Mouse (Mus musculus) limb, embryonic 12.5 days (tissue): ENCODE results near the gene Kcnk2. TPM values are rescaled to one million over a fixed set of nuclear protein-coding genes. Genes with fewer than 3 reads are reported as not detected.

Experiments
- ATAC-seq: fragments of 200-750 bp; cut with Nextera tagmentation; 2 replicates; pipeline ENCODE4 v1.8.0; 2017; ENCODE audit warnings: low read depth, moderate TSS enrichment; ENCODE audit not compliant: insufficient number of reproducible peaks, insufficient read depth, low FRiP score, low TSS enrichment
- H3K27ac ChIP-seq: fragments of 300-500 bp; sonication (generic); 2 replicates; pipeline ENCODE4 v1.5.1; 2016; ENCODE audit warnings: mild to moderate bottlenecking, moderate library complexity
- H3K27me3 ChIP-seq: fragments of 300-500 bp; sonication (generic); 2 replicates; pipeline ENCODE4 v1.6.1; 2016; ENCODE audit warnings: mild to moderate bottlenecking, moderate library complexity
- H3K36me3 ChIP-seq: fragments of 300-500 bp; sonication (generic); 2 replicates; pipeline ENCODE4 v1.6.1; 2016; ENCODE audit warnings: mild to moderate bottlenecking, moderate library complexity
- H3K4me1 ChIP-seq: fragments of 300-500 bp; sonication (generic); replicated peaks from 2 replicates; pipeline ENCODE4 v1.6.1; 2016
- H3K4me2 ChIP-seq: fragments of 300-500 bp; sonication (generic); 2 replicates; pipeline ENCODE4 v1.6.1; 2016; ENCODE audit warnings: mild to moderate bottlenecking, moderate library complexity
- H3K4me3 ChIP-seq: fragments of 300-500 bp; sonication (generic); replicated peaks from 2 replicates; pipeline ENCODE4 v1.5.1; 2016; ENCODE audit warnings: mild to moderate bottlenecking
- H3K9ac ChIP-seq: fragments of 300-500 bp; sonication (generic); replicated peaks from 2 replicates; pipeline ENCODE4 v1.6.1; 2016; ENCODE audit warnings: mild to moderate bottlenecking, moderate library complexity
- H3K9me3 ChIP-seq: fragments of 300-500 bp; sonication (generic); 2 replicates; pipeline ENCODE4 v1.6.1; 2016; ENCODE audit warnings: mild to moderate bottlenecking, moderate library complexity
- WGBS: fragments of 180-500 bp; shearing (Covaris S2); methylation state at CpG from one replicate; pipeline ENCODE4 v1.1.7; 2016; 5-methylcytosine and 5-hydroxymethylcytosine counted together
- polyA plus RNA-seq: library from polyadenylated mRNA; unstranded; fragments of >200 nt; fragmentation: Nextera tagmentation; extraction: Ambion mirVana; gene quantifications from 2 replicates; pipeline ENCODE4 v1.2.1, GENCODE M21; 2016

Kcnk2 gene
- polyA plus RNA-seq, 1 experiment from 2014 or later, result 3.9 TPM

DNA sequence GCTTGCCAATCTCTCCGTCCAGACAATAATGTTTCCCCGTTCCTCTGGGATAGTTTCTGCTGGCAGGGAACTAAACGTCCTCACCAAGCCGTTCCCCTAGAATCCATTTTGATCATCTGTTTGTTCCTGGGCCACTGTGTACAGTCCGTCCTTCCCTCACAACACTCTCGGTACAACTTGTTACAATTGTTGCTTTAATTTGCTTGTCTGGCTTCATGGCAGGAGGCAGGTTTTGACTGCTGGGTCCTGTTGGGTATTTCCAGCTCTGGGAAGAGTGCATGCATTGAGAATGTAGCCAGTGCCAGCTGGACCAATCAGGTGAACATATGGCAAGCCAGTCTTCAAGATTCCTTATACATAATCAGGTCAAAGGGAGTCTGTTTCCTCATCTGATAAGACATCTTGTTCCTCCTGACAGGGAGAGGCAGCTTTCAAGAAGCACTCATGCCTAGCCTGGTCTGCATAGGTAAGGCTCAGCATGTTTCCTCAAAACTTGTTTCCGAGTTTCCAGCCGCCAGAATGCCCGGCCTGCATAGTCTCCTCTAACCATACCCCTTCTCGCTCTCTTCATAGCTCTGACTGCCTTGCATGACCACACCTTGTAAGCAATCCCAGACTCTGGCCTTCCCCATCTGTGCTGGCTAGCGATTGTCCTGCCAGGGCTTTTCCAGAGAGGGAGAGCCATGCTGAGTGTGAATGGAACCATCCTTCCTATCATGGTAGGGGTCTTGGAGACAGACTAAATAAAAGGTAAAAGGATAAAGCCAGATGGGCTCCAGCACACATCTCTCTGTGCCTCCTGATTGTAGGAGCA, 184.1 kb downstream of the Kcnk2 start:
- WGBS, result 88% methylated on average over 11 of the region's 11 CpGs
- ATAC-seq, result no peak

DNA sequence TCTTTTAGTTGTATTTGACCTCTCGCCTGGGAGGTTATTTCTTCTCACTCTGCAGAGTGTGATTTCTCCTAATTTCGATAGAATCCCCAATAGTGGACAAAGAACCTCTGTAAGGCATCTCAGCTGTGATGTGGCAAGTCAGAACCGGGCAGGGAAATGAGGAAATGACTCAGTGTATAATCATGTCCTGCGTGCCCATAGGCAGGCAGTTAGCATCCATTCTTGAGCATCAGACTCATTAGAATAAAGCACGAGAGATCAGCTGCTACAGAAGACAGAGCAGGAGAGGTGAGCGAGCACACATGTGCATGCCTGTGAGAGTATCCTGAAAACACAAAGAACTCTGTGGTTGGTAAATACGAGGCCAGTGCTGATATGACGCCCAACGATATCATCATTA, 186.9 kb downstream of the Kcnk2 start:
- no peak overlapping the region for H3K4me3 ChIP-seq
- H3K4me2 ChIP-seq, result no peak overlapping the region
- no peak overlapping the region for H3K27ac ChIP-seq
- no peaks in the 10 kb centered on the region for H3K27me3 ChIP-seq
- peaks cover 4% of the 10 kb centered on the region for H3K9me3 ChIP-seq
- 79% methylated on average over 9 of the region's 9 CpGs for WGBS
- ATAC-seq, result no peak
- no peak overlapping the region for H3K9ac ChIP-seq
- no peaks in the 10 kb centered on the region for H3K36me3 ChIP-seq
- H3K4me1 ChIP-seq, result no peaks in the 10 kb centered on the region

More for the DNA sequence above, 184.1 kb downstream of the Kcnk2 start:
- no peak overlapping the region for H3K4me2 ChIP-seq
- no peaks in the 10 kb centered on the region for H3K9me3 ChIP-seq
- no peak overlapping the region for H3K27ac ChIP-seq
- H3K4me3 ChIP-seq, result no peak overlapping the region
- H3K9ac ChIP-seq, result no peak overlapping the region
- no peaks in the 10 kb centered on the region for H3K27me3 ChIP-seq
- H3K4me1 ChIP-seq, result no peaks in the 10 kb centered on the region
- H3K36me3 ChIP-seq, result no peaks in the 10 kb centered on the region

DNA sequence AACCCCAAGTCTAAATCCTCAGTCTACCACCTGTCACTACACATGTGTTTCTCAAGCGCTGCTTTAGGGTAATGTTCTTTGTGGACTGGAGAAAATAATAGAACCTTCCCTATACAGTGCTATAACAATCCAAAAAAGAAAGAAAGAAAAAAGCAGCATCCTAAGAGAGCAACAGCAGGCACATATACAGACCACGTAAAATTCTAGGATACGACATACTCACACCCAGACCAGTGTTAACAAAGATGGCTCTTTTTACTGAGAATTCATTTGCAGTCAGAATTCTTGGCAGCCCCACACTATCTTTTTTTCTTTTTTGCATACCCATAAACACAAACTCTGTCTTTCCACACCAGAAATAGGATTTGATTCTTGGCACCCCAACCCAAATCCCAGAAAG, 187.6 kb downstream of the Kcnk2 start:
- Histone ChIP-seq H3K4me2 (no peak overlapping the region), H3K36me3 (no peaks in the 10 kb centered on the region), H3K4me3 (no peak overlapping the region), H3K9me3 (peaks cover 4% of the 10 kb centered on the region), H3K27ac (no peak overlapping the region), H3K27me3 (no peaks in the 10 kb centered on the region), H3K9ac (no peak overlapping the region), H3K4me1 (no peaks in the 10 kb centered on the region)
- no peak for ATAC-seq
- WGBS, result 85% methylated on average over 3 of the region's 3 CpGs

DNA sequence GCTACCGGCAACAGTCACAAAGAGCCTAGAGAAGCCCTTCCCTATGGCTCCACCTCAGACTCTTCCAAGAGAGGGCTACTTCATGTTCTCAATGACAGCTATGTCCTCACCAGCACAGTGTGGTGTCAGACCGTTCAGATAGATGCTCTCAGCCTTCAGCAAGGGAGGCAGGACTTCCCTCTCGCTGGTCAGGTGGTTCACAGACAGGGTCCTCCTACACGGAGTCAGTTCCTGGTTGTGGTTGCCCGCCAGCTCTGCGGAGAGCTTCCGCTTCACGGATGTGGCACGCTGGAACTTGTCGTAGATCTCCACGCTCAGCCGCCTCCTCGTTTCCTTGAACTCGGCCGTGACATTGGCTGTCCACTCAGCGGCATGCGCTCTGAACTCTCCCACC, 192.4 kb downstream of the Kcnk2 start:
- no peak for ATAC-seq
- 94% methylated on average over 17 of the region's 17 CpGs for WGBS
- H3K4me3 ChIP-seq, result no peak overlapping the region
- H3K4me1 ChIP-seq, result no peaks in the 10 kb centered on the region
- H3K9ac ChIP-seq, result no peak overlapping the region
- no peaks in the 10 kb centered on the region for H3K36me3 ChIP-seq
- no peaks in the 10 kb centered on the region for H3K27me3 ChIP-seq
- H3K4me2 ChIP-seq, result no peak overlapping the region
- H3K9me3 ChIP-seq, result peaks cover 4% of the 10 kb centered on the region
- H3K27ac ChIP-seq, result no peak overlapping the region

DNA sequence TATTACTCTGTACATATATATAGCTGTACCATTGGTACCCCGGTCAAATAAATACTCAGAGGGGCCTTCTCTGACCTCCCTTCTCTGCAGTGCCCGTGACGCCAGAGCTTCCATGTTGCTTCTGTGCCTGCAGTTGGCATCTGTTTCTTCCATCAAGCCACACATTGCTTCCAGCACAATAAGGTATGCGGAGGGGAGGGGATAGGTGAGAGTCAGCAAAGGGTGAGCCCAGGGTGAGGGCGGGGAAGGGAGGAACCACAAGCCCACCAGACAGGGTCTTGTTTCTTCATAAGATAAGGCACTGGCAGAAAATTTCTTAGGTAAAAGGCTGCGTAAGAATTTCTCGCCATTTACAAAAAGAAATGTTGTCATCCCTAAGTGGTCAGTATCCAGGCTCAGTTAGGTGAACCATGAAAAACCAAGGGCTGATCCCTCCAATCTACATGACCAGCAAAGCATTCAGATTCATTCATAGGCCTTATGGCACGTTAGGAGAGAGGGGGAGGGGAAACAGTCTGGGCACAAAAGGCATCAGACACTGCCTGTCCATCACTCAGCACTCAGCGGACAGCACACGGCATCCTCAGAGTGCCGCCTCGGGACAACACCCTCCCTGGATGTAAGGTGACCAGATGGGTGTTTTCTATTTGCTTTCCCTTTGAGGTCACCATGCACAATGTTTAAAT, 192.9 kb downstream of the Kcnk2 start:
- no peak overlapping the region for H3K4me3 ChIP-seq
- no peaks in the 10 kb centered on the region for H3K27me3 ChIP-seq
- H3K9me3 ChIP-seq, result peaks cover 4% of the 10 kb centered on the region
- no peak for ATAC-seq
- no peak overlapping the region for H3K4me2 ChIP-seq
- no peaks in the 10 kb centered on the region for H3K4me1 ChIP-seq
- H3K36me3 ChIP-seq, result no peaks in the 10 kb centered on the region
- no peak overlapping the region for H3K9ac ChIP-seq
- H3K27ac ChIP-seq, result no peak overlapping the region
- 83% methylated on average over 12 of the region's 12 CpGs for WGBS

DNA sequence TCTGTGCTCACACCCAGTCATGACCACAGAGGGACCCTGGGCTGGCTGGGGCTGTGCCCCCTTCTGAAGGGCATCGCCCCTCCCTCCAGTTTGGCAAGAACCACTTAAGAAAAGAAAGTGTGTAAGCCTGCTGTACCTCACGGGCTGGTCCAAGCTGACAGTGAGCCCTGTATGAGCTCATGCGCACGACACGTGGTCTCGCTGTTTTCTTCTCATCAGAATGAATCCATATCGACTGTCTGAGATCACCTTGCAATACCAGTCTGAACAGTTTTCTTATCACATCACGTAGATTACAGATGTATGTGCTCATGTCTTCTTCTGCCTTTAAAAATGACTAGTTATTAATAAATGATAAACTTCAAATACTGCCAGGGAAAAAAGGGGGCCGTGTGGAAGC, 193.5 kb downstream of the Kcnk2 start:
- no peak overlapping the region for H3K27ac ChIP-seq

DNA sequence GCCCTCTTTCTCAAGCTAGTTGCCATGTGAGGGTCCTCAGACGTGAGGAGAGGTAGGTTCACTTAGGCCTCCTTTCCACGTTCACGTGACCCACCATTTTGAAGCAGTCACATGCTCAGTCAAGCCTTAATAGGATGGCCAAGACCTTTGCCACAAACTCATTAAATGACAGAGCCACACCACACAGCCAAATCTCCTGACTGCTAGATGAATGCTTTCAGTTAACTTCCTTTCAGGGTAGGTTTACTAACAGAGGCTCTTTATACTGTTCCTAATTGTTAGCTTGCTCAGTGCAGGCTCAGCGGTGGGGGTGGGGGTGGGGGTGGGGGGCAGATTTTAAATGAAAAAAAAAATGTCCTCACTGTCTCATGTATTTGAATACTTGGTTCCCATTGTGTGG, 206.3 kb downstream of the Kcnk2 start:
- no peak overlapping the region for H3K27ac ChIP-seq
- H3K4me3 ChIP-seq, result no peak overlapping the region
- no peaks in the 10 kb centered on the region for H3K4me1 ChIP-seq
- no peak overlapping the region for H3K9ac ChIP-seq
- ATAC-seq, result no peak
- no peaks in the 10 kb centered on the region for H3K27me3 ChIP-seq
- H3K4me2 ChIP-seq, result no peak overlapping the region
- no peaks in the 10 kb centered on the region for H3K36me3 ChIP-seq
- 69% methylated on average over 4 of the region's 4 CpGs for WGBS
- no peaks in the 10 kb centered on the region for H3K9me3 ChIP-seq

More for the DNA sequence above, 193.5 kb downstream of the Kcnk2 start:
- 92% methylated on average over 9 of the region's 9 CpGs for WGBS
- no peak for ATAC-seq
- no peak overlapping the region for H3K9ac ChIP-seq
- H3K27me3 ChIP-seq, result no peaks in the 10 kb centered on the region
- no peaks in the 10 kb centered on the region for H3K36me3 ChIP-seq
- H3K4me2 ChIP-seq, result no peak overlapping the region
- H3K4me1 ChIP-seq, result no peaks in the 10 kb centered on the region
- peaks cover 4% of the 10 kb centered on the region for H3K9me3 ChIP-seq
- no peak overlapping the region for H3K4me3 ChIP-seq

DNA sequence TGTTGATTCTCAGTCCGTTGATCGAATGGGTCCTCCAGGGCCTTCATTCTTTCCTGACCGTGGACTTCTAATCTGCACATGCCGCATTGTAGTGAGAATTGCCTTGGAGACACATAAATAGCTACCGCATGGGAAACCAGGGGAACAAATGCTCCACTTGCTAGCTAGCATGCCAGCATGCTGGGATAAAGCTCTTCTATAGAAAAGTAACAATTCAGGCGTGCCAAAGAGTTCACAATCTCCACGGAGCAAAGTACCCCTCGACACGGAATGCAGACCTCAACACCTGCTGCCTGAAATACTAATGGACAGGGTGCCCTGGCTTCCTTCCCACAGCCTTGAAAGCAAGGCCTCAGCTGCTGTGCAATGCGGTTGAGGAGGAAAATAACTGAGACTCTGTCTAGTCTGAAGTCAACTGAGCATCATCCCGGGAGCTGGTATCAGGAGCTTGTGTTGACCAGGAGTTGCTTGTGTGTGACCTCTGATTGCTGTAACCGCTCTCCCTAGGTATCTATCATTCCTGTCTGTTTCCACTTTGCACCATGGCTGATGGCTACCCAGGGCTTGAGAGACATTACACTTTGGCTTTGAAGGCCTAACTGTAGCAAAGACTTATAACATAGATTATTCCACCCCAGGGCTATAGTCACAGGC, 214.2 kb downstream of the Kcnk2 start:
- Histone ChIP-seq H3K9me3 (no peaks in the 10 kb centered on the region), H3K4me3 (no peak overlapping the region), H3K36me3 (no peaks in the 10 kb centered on the region), H3K9ac (no peak overlapping the region), H3K27ac (no peak overlapping the region), H3K4me1 (peaks cover 4% of the 10 kb centered on the region; the same call in 1 of the 2 replicates), H3K4me2 (no peak overlapping the region), H3K27me3 (no peaks in the 10 kb centered on the region)
- ATAC-seq, result no peak
- WGBS, result 82% methylated on average over 12 of the region's 12 CpGs

DNA sequence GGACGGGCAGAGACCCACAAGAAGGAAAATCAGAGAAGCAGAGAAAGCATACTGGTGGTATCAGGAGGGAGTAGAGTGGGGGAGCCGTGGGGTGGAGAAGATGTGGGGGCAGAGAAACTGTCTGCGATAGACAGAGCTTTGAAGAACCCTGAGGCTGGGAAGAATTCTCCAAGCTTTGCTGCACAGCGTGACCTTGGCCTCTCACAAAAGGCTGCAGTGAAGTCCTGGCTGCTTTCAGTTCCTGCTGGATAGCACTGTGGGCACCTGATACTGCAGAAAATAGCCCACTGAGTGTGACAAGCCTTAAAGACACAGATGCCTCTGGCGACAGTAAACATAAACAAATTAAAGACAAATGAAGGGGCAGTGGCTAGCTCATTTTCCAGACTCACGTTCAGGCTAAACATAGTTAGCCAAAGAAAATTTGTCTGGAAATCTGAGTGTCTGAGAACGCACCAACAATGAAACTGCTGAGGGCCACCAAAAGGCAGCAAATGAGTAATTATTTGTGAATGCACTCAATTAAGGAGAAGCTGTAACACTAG, 216.8 kb downstream of the Kcnk2 start:
- 49% methylated on average over 7 of the region's 7 CpGs for WGBS

DNA sequence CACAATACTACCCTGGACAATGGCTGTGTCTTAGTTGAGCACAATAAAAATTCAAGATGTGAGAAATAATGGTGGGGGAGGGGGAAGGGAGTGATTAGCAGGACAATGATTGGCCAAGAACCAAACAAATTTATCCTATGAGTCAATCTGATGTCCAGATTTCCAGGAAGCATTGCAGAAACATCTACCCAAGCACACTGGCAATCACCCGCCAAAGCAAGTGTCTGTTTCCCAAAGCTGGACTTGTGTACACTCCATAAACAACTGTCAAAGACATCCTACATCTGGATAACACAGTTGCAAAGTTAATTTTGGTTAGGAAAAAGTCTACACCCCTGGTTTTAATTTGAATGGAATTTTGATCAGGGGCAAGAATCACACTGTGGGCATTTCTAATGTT, 224.3 kb downstream of the Kcnk2 start:
- no peak overlapping the region for H3K9ac ChIP-seq
- no peak overlapping the region for H3K27ac ChIP-seq
- no peak overlapping the region for H3K4me3 ChIP-seq
- H3K27me3 ChIP-seq, result no peaks in the 10 kb centered on the region
- no peak overlapping the region for H3K4me2 ChIP-seq
- peaks cover 14% of the 10 kb centered on the region for H3K4me1 ChIP-seq
- WGBS, result 81% methylated on average over 1 of the region's 1 CpGs
- H3K9me3 ChIP-seq, result no peaks in the 10 kb centered on the region
- no peaks in the 10 kb centered on the region for H3K36me3 ChIP-seq
- no peak for ATAC-seq

More for the DNA sequence above, 216.8 kb downstream of the Kcnk2 start:
- H3K9ac ChIP-seq, result no peak overlapping the region
- H3K27me3 ChIP-seq, result no peaks in the 10 kb centered on the region
- no peaks in the 10 kb centered on the region for H3K36me3 ChIP-seq
- no peaks in the 10 kb centered on the region for H3K9me3 ChIP-seq
- H3K4me2 ChIP-seq, result no peak overlapping the region
- H3K4me3 ChIP-seq, result no peak overlapping the region
- no peak overlapping the region for H3K27ac ChIP-seq
- no peak for ATAC-seq
- H3K4me1 ChIP-seq, result 0 out of 2 replicates have a peak, but pooled peaks cover under 1% of the 10 kb centered on the region

DNA sequence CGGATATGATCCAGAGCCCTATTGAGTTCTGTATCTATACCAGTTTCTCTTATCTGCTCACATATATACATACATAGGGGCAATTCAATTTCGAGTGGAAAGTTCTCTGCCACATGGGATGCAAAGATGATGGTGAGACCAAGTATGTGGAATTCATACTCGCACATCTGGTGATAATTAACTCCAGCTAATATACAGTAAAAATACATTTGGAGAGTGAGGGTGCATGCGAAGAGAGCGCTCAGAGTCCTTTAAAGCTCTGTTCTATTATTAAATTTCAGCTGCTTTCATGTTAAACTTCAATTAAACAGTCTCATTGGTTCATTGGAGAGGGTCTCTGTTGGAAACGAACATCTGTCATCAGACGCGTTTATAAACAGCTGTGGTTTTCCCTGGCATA, 228.6 kb downstream of the Kcnk2 start:
- H3K4me1 ChIP-seq, result peaks cover 14% of the 10 kb centered on the region
- H3K27ac ChIP-seq, result no peak overlapping the region
- no peaks in the 10 kb centered on the region for H3K27me3 ChIP-seq
- no peak overlapping the region for H3K9ac ChIP-seq
- 49% methylated on average over 8 of the region's 8 CpGs for WGBS
- no peaks in the 10 kb centered on the region for H3K36me3 ChIP-seq
- no peak overlapping the region for H3K4me3 ChIP-seq
- no peak for ATAC-seq
- H3K4me2 ChIP-seq, result no peak overlapping the region
- no peaks in the 10 kb centered on the region for H3K9me3 ChIP-seq
